Mouse (Mus musculus) embryonic facial prominence, embryonic 10.5 days (tissue): ENCODE measurements around the gene Avil. TPM values are rescaled to one million over a fixed set of nuclear protein-coding genes. Genes with fewer than 3 reads are reported as not detected.
"Not testable (repeated sequence)": the region's sequence is repeated elsewhere in the genome, so short reads cannot be mapped to it uniquely, and the experiment has no call there.

ENCODE experiments used
- DNase-seq: peaks from one replicate; pipeline ENCODE4 v3.0.0-alpha.2; 2017; ENCODE audit warnings: low spot score
- H3K27ac ChIP-seq: fragments of 300-500 bp; sonication (generic); replicated peaks from 2 replicates; pipeline ENCODE4 v1.5.1; 2016; ENCODE audit warnings: mild to moderate bottlenecking
- H3K27me3 ChIP-seq: fragments of 300-500 bp; sonication (generic); replicated peaks from 2 replicates; pipeline ENCODE4 v1.6.1; 2016; ENCODE audit warnings: low read depth, mild to moderate bottlenecking; ENCODE audit not compliant: poor library complexity, severe bottlenecking
- H3K36me3 ChIP-seq: fragments of 300-500 bp; sonication (generic); replicated peaks from 2 replicates; pipeline ENCODE4 v1.6.1; 2016; ENCODE audit warnings: mild to moderate bottlenecking, moderate library complexity
- H3K4me1 ChIP-seq: fragments of 300-500 bp; sonication (generic); 2 replicates; pipeline ENCODE4 v1.6.1; 2016
- H3K4me3 ChIP-seq: fragments of 300-500 bp; sonication (generic); 2 replicates; pipeline ENCODE4 v1.5.1; 2016; ENCODE audit warnings: mild to moderate bottlenecking, moderate library complexity
- H3K9me3 ChIP-seq: fragments of 300-500 bp; sonication (generic); 2 replicates; pipeline ENCODE4 v1.6.1; 2016; ENCODE audit warnings: mild to moderate bottlenecking
- WGBS: fragments of 180-500 bp; shearing (Covaris S2); methylation state at CpG from one replicate; pipeline ENCODE4 v1.1.7; 2016; 5-methylcytosine and 5-hydroxymethylcytosine counted together
- polyA plus RNA-seq: library from polyadenylated mRNA; unstranded; fragments of >200 nt; fragmentation: Nextera tagmentation; extraction: Ambion mirVana; gene quantifications from 2 replicates; pipeline ENCODE4 v1.2.1, GENCODE M21; 2016

Avil gene
- polyA plus RNA-seq, 1 experiment from 2014 or later, result 0.44 TPM

GRCm38 (mm10) chr10:127058708-127059107 lies 58.2 kb downstream of the Avil start:
- no peaks in the 10 kb centered on the region for H3K9me3 ChIP-seq
- 14% methylated on average over 8 of the region's 8 CpGs for WGBS
- peak overlapping the region; percentile 95 for H3K4me3 ChIP-seq
- H3K36me3 ChIP-seq, result peaks cover 27% of the 10 kb centered on the region
- DNase-seq, result no peak
- peaks cover 63% of the 10 kb centered on the region for H3K27me3 ChIP-seq
- 0 out of 2 replicates have a peak overlapping the region, but pooled peaks have one; percentile 10 for H3K27ac ChIP-seq
- peaks cover 48% of the 10 kb centered on the region for H3K4me1 ChIP-seq

GRCm38 (mm10) chr10:127059174-127059967 lies 58.9 kb downstream of the Avil start:
- Histone ChIP-seq H3K27me3 (peaks cover 61% of the 10 kb centered on the region), H3K9me3 (no peaks in the 10 kb centered on the region), H3K27ac (peak overlapping the region; percentile 88), H3K4me3 (peak overlapping the region; percentile 95), H3K36me3 (peaks cover 29% of the 10 kb centered on the region), H3K4me1 (peaks cover 48% of the 10 kb centered on the region)
- peak; percentile 67 for DNase-seq
- under 1% methylated on average over 92 of the region's 92 CpGs for WGBS

GRCm38 (mm10) chr10:127059968-127060916 lies 59.7 kb downstream of the Avil start, which contains the start of gene March9:
Gene March9, minus strand, starts transcription at chr10:127060184.
- Histone ChIP-seq H3K4me1 (peaks cover 56% of the 10 kb centered on the region), H3K27me3 (peaks cover 61% of the 10 kb centered on the region), H3K4me3 (peak within 1 kb of the TSS; percentile 95), H3K27ac (peak within 1 kb of the TSS; percentile 88), H3K36me3 (peaks cover 35% of the 10 kb centered on the region), H3K9me3 (no peaks in the 10 kb centered on the region)
- peak; percentile 82 for DNase-seq
- WGBS, result under 1% methylated on average over 67 of the region's 72 CpGs

GRCm38 (mm10) chr10:127061085-127061484 lies 60.6 kb downstream of the Avil start:
- Histone ChIP-seq H3K27ac (no peak overlapping the region), H3K4me1 (peaks cover 57% of the 10 kb centered on the region), H3K27me3 (peaks cover 58% of the 10 kb centered on the region), H3K36me3 (peaks cover 35% of the 10 kb centered on the region), H3K4me3 (peak overlapping the region; percentile 95; the same call in 1 of the 2 replicates), H3K9me3 (no peaks in the 10 kb centered on the region)
- no peak for DNase-seq
- 36% methylated on average over 5 of the region's 5 CpGs for WGBS

- no peak overlapping the region for H3K27ac ChIP-seq
- H3K9me3 ChIP-seq, result no peaks in the 10 kb centered on the region
- H3K4me1 ChIP-seq, result peaks cover 58% of the 10 kb centered on the region
- no peak for DNase-seq
- peaks cover 53% of the 10 kb centered on the region for H3K27me3 ChIP-seq
- WGBS, result 73% methylated on average over 2 of the region's 2 CpGs
- peaks cover 35% of the 10 kb centered on the region for H3K36me3 ChIP-seq
- no peak overlapping the region for H3K4me3 ChIP-seq
These were observed 61.0 kb downstream of the Avil start for GRCm38 (mm10) chr10:127061513-127061912.

GRCm38 (mm10) chr10:127062101-127062500 lies 61.6 kb downstream of the Avil start:
- DNase-seq, H3K27ac ChIP-seq, H3K4me3 ChIP-seq, H3K9me3 ChIP-seq: not testable (repeated sequence)
- Histone ChIP-seq H3K27me3 (peaks cover 52% of the 10 kb centered on the region), H3K36me3 (peaks cover 35% of the 10 kb centered on the region), H3K4me1 (peaks cover 62% of the 10 kb centered on the region)
- 85% methylated on average over 4 of the region's 4 CpGs for WGBS

GRCm38 (mm10) chr10:127062503-127062902 lies 62.0 kb downstream of the Avil start:
- 83% methylated on average over 5 of the region's 5 CpGs for WGBS
- peak overlapping the region; percentile 93 for H3K4me3 ChIP-seq
- peaks cover 62% of the 10 kb centered on the region for H3K4me1 ChIP-seq
- peaks cover 47% of the 10 kb centered on the region for H3K27me3 ChIP-seq
- no peaks in the 10 kb centered on the region for H3K9me3 ChIP-seq
- DNase-seq, result no peak
- H3K36me3 ChIP-seq, result peaks cover 35% of the 10 kb centered on the region
- H3K27ac ChIP-seq, result peak overlapping the region; percentile 100; the same call in 1 of the 2 replicates

GRCm38 (mm10) chr10:127063239-127063872 lies 62.8 kb downstream of the Avil start, which contains the start of gene Cdk4:
Gene Cdk4, plus strand, starts transcription at chr10:127063534.
- Histone ChIP-seq H3K9me3 (no peaks in the 10 kb centered on the region), H3K4me1 (peaks cover 62% of the 10 kb centered on the region), H3K27me3 (peaks cover 39% of the 10 kb centered on the region), H3K4me3 (peak within 1 kb of the TSS; percentile 93), H3K27ac (peak within 1 kb of the TSS; percentile 100), H3K36me3 (peaks cover 41% of the 10 kb centered on the region)
- WGBS, result under 1% methylated on average over 46 of the region's 46 CpGs
- peak; percentile 100 for DNase-seq

- H3K27me3 ChIP-seq, result peaks cover 31% of the 10 kb centered on the region
- H3K27ac ChIP-seq, result peak overlapping the region; percentile 100
- DNase-seq, result peak; percentile 58
These were observed 63.7 kb downstream of the Avil start for GRCm38 (mm10) chr10:127063913-127064870.

GRCm38 (mm10) chr10:127065981-127066380 lies 65.5 kb downstream of the Avil start:
- H3K27me3 ChIP-seq, result peaks cover 13% of the 10 kb centered on the region
- 90% methylated on average over 9 of the region's 9 CpGs for WGBS
- peak overlapping the region; percentile 93; the same call in 1 of the 2 replicates for H3K4me3 ChIP-seq
- peaks cover 51% of the 10 kb centered on the region for H3K4me1 ChIP-seq
- H3K36me3 ChIP-seq, result peaks cover 46% of the 10 kb centered on the region
- H3K27ac ChIP-seq, result no peak overlapping the region
- no peaks in the 10 kb centered on the region for H3K9me3 ChIP-seq
- DNase-seq, result no peak

More at GRCm38 (mm10) chr10:127063913-127064870, 63.7 kb downstream of the Avil start:
- 16% methylated on average over 37 of the region's 37 CpGs for WGBS
- H3K4me1 ChIP-seq, result peaks cover 62% of the 10 kb centered on the region
- peak overlapping the region; percentile 93 for H3K4me3 ChIP-seq
- H3K9me3 ChIP-seq, result no peaks in the 10 kb centered on the region
- peaks cover 46% of the 10 kb centered on the region for H3K36me3 ChIP-seq

GRCm38 (mm10) chr10:127066519-127067018 lies 66.1 kb downstream of the Avil start:
- peak; percentile 20 for DNase-seq
- WGBS, result 88% methylated on average over 14 of the region's 14 CpGs
- H3K4me3 ChIP-seq, result peak overlapping the region; percentile 23; the same call in 1 of the 2 replicates
- H3K4me1 ChIP-seq, result peaks cover 53% of the 10 kb centered on the region
- H3K27ac ChIP-seq, result no peak overlapping the region
- no peaks in the 10 kb centered on the region for H3K9me3 ChIP-seq
- peaks cover 46% of the 10 kb centered on the region for H3K36me3 ChIP-seq
- H3K27me3 ChIP-seq, result peaks cover 7% of the 10 kb centered on the region
